Mouse (Mus musculus) stomach, embryonic 14.5 days (tissue): ENCODE measurements at regions not wholly inside any gene's neighbourhood (a gene's known extent, or its start where the extent isn't known, plus 50 kb on each side); places are given as distances from the start of the nearest gene placed in this dataset.
A peak's percentile ranks its signal among the peaks of the same experiment; 100 is the strongest.

Experiments
- ATAC-seq: fragments of 200-750 bp; cut with Nextera tagmentation; 2 replicates; pipeline ENCODE4 v1.8.0; 2017; ENCODE audit warnings: low read depth, moderate TSS enrichment; ENCODE audit not compliant: insufficient number of reproducible peaks, insufficient read depth, low FRiP score
- H3K27ac ChIP-seq: fragments of 300-500 bp; sonication (generic); 2 replicates; pipeline ENCODE4 v1.5.1; 2014; ENCODE audit warnings: mild to moderate bottlenecking, low read length, moderate library complexity, mixed read lengths
- H3K27me3 ChIP-seq: fragments of 300-500 bp; sonication (generic); 2 replicates; pipeline ENCODE4 v1.6.1; 2014; ENCODE audit warnings: low read length, control low read depth, mixed read lengths; ENCODE audit not compliant: control insufficient read depth, insufficient read depth
- H3K36me3 ChIP-seq: fragments of 300-500 bp; sonication (generic); 2 replicates; pipeline ENCODE4 v1.6.1; 2014; ENCODE audit warnings: mild to moderate bottlenecking, control low read depth, low read length, moderate library complexity, mixed read lengths; ENCODE audit not compliant: control insufficient read depth, insufficient read depth
- H3K4me1 ChIP-seq: fragments of 300-500 bp; sonication (generic); 2 replicates; pipeline ENCODE4 v1.6.1; 2014; ENCODE audit warnings: low read length, control low read depth, mixed read lengths; ENCODE audit not compliant: control insufficient read depth, insufficient read depth
- H3K4me2 ChIP-seq: fragments of 300-500 bp; sonication (generic); replicated peaks from 2 replicates; pipeline ENCODE4 v1.6.1; 2014; ENCODE audit warnings: low read depth, low read length, control low read depth
- H3K4me3 ChIP-seq: fragments of 300-500 bp; sonication (generic); 2 replicates; pipeline ENCODE4 v1.5.1; 2014; ENCODE audit warnings: low read depth, low read length, control low read depth
- H3K9ac ChIP-seq: fragments of 300-500 bp; sonication (generic); replicated peaks from 2 replicates; pipeline ENCODE4 v1.6.1; 2014; ENCODE audit warnings: low read depth, mild to moderate bottlenecking, control low read depth, low read length, moderate library complexity, mixed read lengths
- H3K9me3 ChIP-seq: fragments of 300-500 bp; sonication (generic); 2 replicates; pipeline ENCODE4 v1.6.1; 2016; ENCODE audit warnings: low read depth, low read length, control low read depth; ENCODE audit not compliant: control insufficient read depth
- WGBS: fragments of 180-500 bp; shearing (Covaris S2); extraction: QIAGEN DNeasy Blood & Tissue Kit; methylation state at CpG from one replicate; pipeline ENCODE4 v1.1.7; 2014; 5-methylcytosine and 5-hydroxymethylcytosine counted together

- no peaks in the 10 kb centered on the region for H3K9me3 ChIP-seq
- no peak overlapping the region for H3K4me3 ChIP-seq
- H3K4me1 ChIP-seq = no peaks in the 10 kb centered on the region
- H3K9ac ChIP-seq = no peak overlapping the region
- H3K4me2 ChIP-seq = no peak overlapping the region
- H3K27me3 ChIP-seq = no peaks in the 10 kb centered on the region
- 53% methylated on average over 6 of the region's 6 CpGs for WGBS
- no peak for ATAC-seq
- no peaks in the 10 kb centered on the region for H3K36me3 ChIP-seq
- no peak overlapping the region for H3K27ac ChIP-seq
Observed at GRCm38 (mm10) chr14:100924880-100925279, 275.2 kb downstream of the Prr30 start.

GRCm38 (mm10) chr14:100900221-100900620, 299.9 kb downstream of the Prr30 start:
- Histone ChIP-seq H3K9me3 (no peaks in the 10 kb centered on the region), H3K27me3 (no peaks in the 10 kb centered on the region), H3K4me3 (no peak overlapping the region), H3K9ac (no peak overlapping the region), H3K27ac (no peak overlapping the region), H3K36me3 (no peaks in the 10 kb centered on the region), H3K4me2 (no peak overlapping the region), H3K4me1 (no peaks in the 10 kb centered on the region)
- no peak for ATAC-seq
- WGBS = 37% methylated on average over 2 of the region's 2 CpGs

- Histone ChIP-seq H3K27ac (no peak overlapping the region), H3K9ac (no peak overlapping the region), H3K36me3 (no peaks in the 10 kb centered on the region), H3K4me1 (no peaks in the 10 kb centered on the region), H3K27me3 (no peaks in the 10 kb centered on the region), H3K4me2 (no peak overlapping the region), H3K4me3 (no peak overlapping the region), H3K9me3 (no peaks in the 10 kb centered on the region)
- WGBS = 55% methylated on average over 3 of the region's 3 CpGs
- no peak for ATAC-seq
Observed at GRCm38 (mm10) chr14:100899074-100899473, 301.1 kb downstream of the Prr30 start.

GRCm38 (mm10) chr14:100889163-100890157, 310.7 kb downstream of the Prr30 start:
- ATAC-seq = peak; percentile 28; the same call in 1 of the 2 replicates
- Histone ChIP-seq H3K9me3 (no peaks in the 10 kb centered on the region), H3K4me3 (no peak overlapping the region), H3K4me2 (no peak overlapping the region), H3K27me3 (no peaks in the 10 kb centered on the region), H3K9ac (no peak overlapping the region), H3K27ac (no peak overlapping the region), H3K4me1 (no peaks in the 10 kb centered on the region), H3K36me3 (no peaks in the 10 kb centered on the region)
- WGBS = 37% methylated on average over 18 of the region's 18 CpGs

- Histone ChIP-seq H3K9ac (no peak overlapping the region), H3K27ac (no peak overlapping the region), H3K4me3 (no peak overlapping the region), H3K36me3 (no peaks in the 10 kb centered on the region), H3K9me3 (no peaks in the 10 kb centered on the region), H3K4me1 (no peaks in the 10 kb centered on the region), H3K4me2 (no peak overlapping the region), H3K27me3 (no peaks in the 10 kb centered on the region)
- WGBS = 70% methylated on average over 1 of the region's 1 CpGs
- no peak for ATAC-seq
Observed at GRCm38 (mm10) chr14:100883115-100883514, 317.0 kb downstream of the Prr30 start.

- Histone ChIP-seq H3K9ac (no peak overlapping the region), H3K27ac (no peak overlapping the region), H3K4me2 (no peak overlapping the region), H3K36me3 (no peaks in the 10 kb centered on the region), H3K4me3 (no peak overlapping the region), H3K4me1 (no peaks in the 10 kb centered on the region), H3K9me3 (no peaks in the 10 kb centered on the region), H3K27me3 (no peaks in the 10 kb centered on the region)
- WGBS = 84% methylated on average over 2 of the region's 2 CpGs
- ATAC-seq = no peak
Observed at GRCm38 (mm10) chr14:100880103-100880502, 320.0 kb downstream of the Prr30 start.

- Histone ChIP-seq H3K9me3 (no peaks in the 10 kb centered on the region), H3K9ac (no peak overlapping the region), H3K36me3 (no peaks in the 10 kb centered on the region), H3K27ac (no peak overlapping the region), H3K4me2 (no peak overlapping the region), H3K4me1 (no peaks in the 10 kb centered on the region), H3K27me3 (no peaks in the 10 kb centered on the region), H3K4me3 (no peak overlapping the region)
- WGBS = 59% methylated on average over 3 of the region's 3 CpGs
- ATAC-seq = no peak
Observed at GRCm38 (mm10) chr14:100867790-100868189, 332.3 kb downstream of the Prr30 start.

GRCm38 (mm10) chr14:100864792-100865191, 335.3 kb downstream of the Prr30 start:
- Histone ChIP-seq H3K36me3 (no peaks in the 10 kb centered on the region), H3K9me3 (no peaks in the 10 kb centered on the region), H3K9ac (no peak overlapping the region), H3K4me2 (no peak overlapping the region), H3K27ac (no peak overlapping the region), H3K4me3 (no peak overlapping the region), H3K27me3 (no peaks in the 10 kb centered on the region), H3K4me1 (no peaks in the 10 kb centered on the region)
- 69% methylated on average over 2 of the region's 2 CpGs for WGBS
- no peak for ATAC-seq
